ENCODE assay signal across 22 mouse cellular contexts in genomic region chr10:110650107-110650506, GRCm38 (mm10).
A peak's percentile ranks its signal among the peaks of the same experiment; 100 is the strongest.
DNase-seq lines count a peak whose midpoint lies in the region; TF ChIP-seq lines count a peak whose summit lies in the region.
"Had no signal": no experiment of that assay in that cellular context is flagged by ENCODE, and none has a peak within 500 bp of the region (broad histone marks: within the 10 kb centered on the region; RNA-seq: fewer than 3 reads in every experiment).

No protein-coding gene starts in this region.

- TF ChIP-seq CTCF in lung, adult 2 months (IDR thresholded peaks at IDR 0.05; ENCODE audit: insufficient read depth, low read length): no peak

- H3K4me1 ChIP-seq in lung, adult 2 months (ENCODE audit: control insufficient read depth, insufficient read depth, low read length): no peaks in the 10 kb centered on the region
- H3K4me1 ChIP-seq: embryonic facial prominence, embryonic 12.5 days; heart, embryonic 15.5 days; hindbrain, embryonic 13.5 days; liver, embryonic 12.5 days; midbrain, embryonic 10.5 days; stomach, embryonic 15.5 days had no signal

- no peak for TF ChIP-seq POLR2A in lung, adult 2 months (IDR thresholded peaks at IDR 0.05; ENCODE audit: borderline replicate concordance, extremely low read depth, low read depth, low read length)

- H3K4me3 ChIP-seq in lung, adult 2 months (replicated peaks; ENCODE audit: extremely low read depth, low read depth, low read length): no peak overlapping the region
- H3K4me3 ChIP-seq: embryonic facial prominence, embryonic 12.5 days; erythroblast, embryonic 14.5 days; gastrocnemius, adult 2 months; heart, embryonic 15.5 days; hindbrain, embryonic 13.5 days; limb, embryonic 13.5 days; liver, embryonic 12.5 days; midbrain, embryonic 10.5 days; stomach, embryonic 15.5 days had no signal

- WGBS in lung, adult 2 months: 58% methylated on average over 6 of the region's 6 CpGs

- peak; percentile 9 to 37 for DNase-seq in frontal cortex, adult 2 months (ENCODE audit: extremely low spot score in 1 of 2, low spot score in 1 of 2)
- DNase-seq in frontal cortex, postnatal 14 days (ENCODE audit: low spot score in 2 of 2): no peak
- peak; percentile 5 for DNase-seq in lung, postnatal 25 days (ENCODE audit: low spot score)
- no peak for DNase-seq in lung, adult 2 months
- DNase-seq in urinary bladder, postnatal 14 days (ENCODE audit: low spot score): peak; percentile 3
- DNase-seq in urinary bladder, postnatal 25 days (ENCODE audit: low spot score): no peak
- no peak for DNase-seq in T-cell, adult 2 months (ENCODE audit: low spot score)
- no peak for DNase-seq in kidney, postnatal 25 days
- DNase-seq: cerebellum, adult 2 months; cerebellum, postnatal 25 days; gastrocnemius, adult 2 months; heart, postnatal 36 days; kidney, adult 18-20 months; thymus, postnatal 25 days had no signal

Comparison
In these comparisons a context has a peak if more than half of its experiments do, and no peak if none do; other contexts are left out.
1. DNase-seq: peak in frontal cortex, adult 2 months (2 of 2), lung, postnatal 25 days (single experiment) and urinary bladder, postnatal 14 days (single experiment); none in frontal cortex, postnatal 14 days (0 of 2), lung, adult 2 months (single experiment), urinary bladder, postnatal 25 days (single experiment), T-cell, adult 2 months (single experiment) and kidney, postnatal 25 days (0 of 2).